Mouse (Mus musculus): ENCODE results near the gene Mlx. TPM values are rescaled to one million over a fixed set of nuclear protein-coding genes. Genes with fewer than 3 reads are reported as not detected.

The Mlx gene
- total and polyA plus RNA-seq, 3 experiments: 18.1 to 23.0 (median 21.3) TPM

GRCm38 (mm10) chr11:101056885-101057284, 30.2 kb upstream of the Mlx start:
- H3K36me3 ChIP-seq (ENCODE audit: control insufficient read depth, insufficient read depth, low read length): peaks cover 12% of the 10 kb centered on the region; the same call in 1 of the 2 replicates
- no peaks in the 10 kb centered on the region for H3K27me3 ChIP-seq (ENCODE audit: control insufficient read depth, insufficient read depth, low read length)
- intact Hi-C loops (cut with DNase I): loop anchor here (2.0 kb wide), 1 partner anchor 48 kb away; the partner anchor contains the start of gene Atp6v0a1
- peak; percentile 61 to 78 for DNase-seq
- H3K27ac ChIP-seq: peak overlapping the region; percentile 66
- no peak for TF ChIP-seq CTCF (IDR thresholded peaks at IDR 0.05)
- no peak for TF ChIP-seq POLR2A (IDR thresholded peaks at IDR 0.05; ENCODE audit: insufficient read depth, low read depth, low read length)
- TF ChIP-seq EP300 (IDR thresholded peaks at IDR 0.05; ENCODE audit: insufficient read depth, low read depth, low read length): no peak
- H3K9ac ChIP-seq (ENCODE audit: low read depth, low read length): no peak overlapping the region
- no peaks in the 10 kb centered on the region for H3K79me2 ChIP-seq (replicated peaks; ENCODE audit: control insufficient read depth, insufficient read depth, low read length)
- no peak overlapping the region for H3K4me3 ChIP-seq
- 31% methylated on average over 8 of the region's 8 CpGs for WGBS
- H3K4me1 ChIP-seq (ENCODE audit: control insufficient read depth, insufficient read depth, low read length): peaks cover 39% of the 10 kb centered on the region

GRCm38 (mm10) chr11:101057860-101058259, 29.2 kb upstream of the Mlx start:
- no peaks in the 10 kb centered on the region for H3K79me2 ChIP-seq (replicated peaks; ENCODE audit: control insufficient read depth, insufficient read depth, low read length)
- no peak overlapping the region for H3K4me3 ChIP-seq
- peak; percentile 86 to 87 for DNase-seq
- H3K36me3 ChIP-seq (ENCODE audit: control insufficient read depth, insufficient read depth, low read length): peaks cover 13% of the 10 kb centered on the region; the same call in 1 of the 2 replicates
- intact Hi-C loops (cut with DNase I): loop anchor here (1.0 to 2.0 kb wide), 3 partner anchors 49 to 165 kb away; partner anchors contain the start of gene Atp6v0a1
- H3K9ac ChIP-seq (ENCODE audit: low read depth, low read length): no peak overlapping the region
- TF ChIP-seq CTCF (IDR thresholded peaks at IDR 0.05) (peak; percentile 90), EP300 (IDR thresholded peaks at IDR 0.05; ENCODE audit: insufficient read depth, low read depth, low read length) (peak; percentile 80), POLR2A (IDR thresholded peaks at IDR 0.05; ENCODE audit: insufficient read depth, low read depth, low read length) (no peak)
- 25% methylated on average over 5 of the region's 5 CpGs for WGBS
- H3K4me1 ChIP-seq (ENCODE audit: control insufficient read depth, insufficient read depth, low read length): peaks cover 44% of the 10 kb centered on the region
- peak overlapping the region; percentile 92 for H3K27ac ChIP-seq
- no peaks in the 10 kb centered on the region for H3K27me3 ChIP-seq (ENCODE audit: control insufficient read depth, insufficient read depth, low read length)

GRCm38 (mm10) chr11:101058726-101059125, 28.4 kb upstream of the Mlx start:
- Histone ChIP-seq H3K4me3 (0 out of 2 replicates have a peak overlapping the region, but pooled peaks have one; percentile 12), H3K27ac (peak overlapping the region; percentile 92), H3K4me1 (ENCODE audit: control insufficient read depth, insufficient read depth, low read length) (peaks cover 46% of the 10 kb centered on the region), H3K27me3 (ENCODE audit: control insufficient read depth, insufficient read depth, low read length) (no peaks in the 10 kb centered on the region), H3K9ac (ENCODE audit: low read depth, low read length) (peak overlapping the region; percentile 41; the same call in 1 of the 2 replicates), H3K79me2 (replicated peaks; ENCODE audit: control insufficient read depth, insufficient read depth, low read length) (no peaks in the 10 kb centered on the region), H3K36me3 (ENCODE audit: control insufficient read depth, insufficient read depth, low read length) (peaks cover 15% of the 10 kb centered on the region; the same call in 1 of the 2 replicates)
- peak; percentile 64 to 75 for DNase-seq
- intact Hi-C loops (cut with DNase I): loop anchor here (1.0 to 2.0 kb wide), 2 partner anchors 75 to 166 kb away; no protein-coding TSS in a partner anchor
- peak; percentile 97 for TF ChIP-seq EP300 (IDR thresholded peaks at IDR 0.05; ENCODE audit: insufficient read depth, low read depth, low read length)
- TF ChIP-seq POLR2A (IDR thresholded peaks at IDR 0.05; ENCODE audit: insufficient read depth, low read depth, low read length): peak; percentile 58
- TF ChIP-seq CTCF (IDR thresholded peaks at IDR 0.05): no peak
- 21% methylated on average over 5 of the region's 5 CpGs for WGBS

- H3K4me3 ChIP-seq: no peak overlapping the region
- H3K27me3 ChIP-seq (ENCODE audit: control insufficient read depth, insufficient read depth, low read length): no peaks in the 10 kb centered on the region
- WGBS: 65% methylated on average over 10 of the region's 10 CpGs
- H3K36me3 ChIP-seq (ENCODE audit: control insufficient read depth, insufficient read depth, low read length): peaks cover 18% of the 10 kb centered on the region; the same call in 1 of the 2 replicates
- H3K79me2 ChIP-seq (replicated peaks; ENCODE audit: control insufficient read depth, insufficient read depth, low read length): no peaks in the 10 kb centered on the region
- intact Hi-C loops (cut with DNase I): loop anchor here (2.0 kb wide), 1 partner anchor 167 kb away; no protein-coding TSS in a partner anchor
- peak overlapping the region; percentile 1; the same call in 1 of the 2 replicates for H3K9ac ChIP-seq (ENCODE audit: low read depth, low read length)
- peak overlapping the region; percentile 99 for H3K27ac ChIP-seq
- H3K4me1 ChIP-seq (ENCODE audit: control insufficient read depth, insufficient read depth, low read length): peaks cover 50% of the 10 kb centered on the region
- peak in 1 of 2 experiments; percentile 39 for DNase-seq
- TF ChIP-seq CTCF (IDR thresholded peaks at IDR 0.05) (no peak), EP300 (IDR thresholded peaks at IDR 0.05; ENCODE audit: insufficient read depth, low read depth, low read length) (no peak), POLR2A (IDR thresholded peaks at IDR 0.05; ENCODE audit: insufficient read depth, low read depth, low read length) (no peak)
Observed at GRCm38 (mm10) chr11:101059473-101059872, 27.6 kb upstream of the Mlx start.

DNA sequence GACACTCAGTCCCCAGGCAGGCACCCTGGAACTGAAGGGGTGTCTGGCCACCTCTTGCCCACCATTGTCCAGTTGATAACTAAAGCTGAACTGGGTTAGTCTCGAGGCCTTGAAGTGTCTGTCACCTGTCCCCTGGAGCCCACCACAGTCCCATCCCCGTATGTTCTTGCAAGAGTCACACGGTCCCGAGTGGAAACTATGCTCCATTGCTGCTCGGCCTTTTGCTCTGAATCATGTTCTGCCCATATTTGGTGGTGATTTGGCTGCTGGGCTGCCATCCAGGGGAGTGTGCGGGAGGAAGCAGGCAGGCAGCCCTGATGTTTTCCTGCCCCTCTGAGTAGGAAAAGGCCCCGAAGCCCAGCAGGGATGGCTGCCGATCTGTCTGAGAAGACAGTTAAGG, 27.0 kb upstream of the Mlx start:
- Histone ChIP-seq H3K4me3 (0 out of 2 replicates have a peak overlapping the region, but pooled peaks have one; percentile 15), H3K27me3 (ENCODE audit: control insufficient read depth, insufficient read depth, low read length) (no peaks in the 10 kb centered on the region), H3K4me1 (ENCODE audit: control insufficient read depth, insufficient read depth, low read length) (peaks cover 50% of the 10 kb centered on the region), H3K36me3 (ENCODE audit: control insufficient read depth, insufficient read depth, low read length) (peaks cover 20% of the 10 kb centered on the region; the same call in 1 of the 2 replicates), H3K9ac (ENCODE audit: low read depth, low read length) (peak overlapping the region; percentile 49), H3K79me2 (replicated peaks; ENCODE audit: control insufficient read depth, insufficient read depth, low read length) (no peaks in the 10 kb centered on the region), H3K27ac (peak overlapping the region; percentile 99)
- TF ChIP-seq POLR2A (IDR thresholded peaks at IDR 0.05; ENCODE audit: insufficient read depth, low read depth, low read length) (peak; percentile 63), CTCF (IDR thresholded peaks at IDR 0.05) (0 out of 2 replicates have a peak, but pooled peaks have one; percentile 5), EP300 (IDR thresholded peaks at IDR 0.05; ENCODE audit: insufficient read depth, low read depth, low read length) (peak; percentile 91)
- 2% methylated on average over 8 of the region's 8 CpGs for WGBS
- intact Hi-C loops (cut with DNase I): loop anchor here (1.0 to 10.0 kb wide), 4 partner anchors 98 to 663 kb away; partner anchors contain the start of genes Cnp and Jup
- peak; percentile 80 to 88 for DNase-seq

GRCm38 (mm10) chr11:101061049-101061448, 26.0 kb upstream of the Mlx start:
- intact Hi-C loops (cut with DNase I): loop anchor here (5.0 to 10.0 kb wide), 3 partner anchors 336 to 664 kb away; partner anchors contain the start of genes Cnp and Jup
- peaks cover 20% of the 10 kb centered on the region; the same call in 1 of the 2 replicates for H3K36me3 ChIP-seq (ENCODE audit: control insufficient read depth, insufficient read depth, low read length)
- peak in 1 of 2 experiments; percentile 23 for DNase-seq
- no peaks in the 10 kb centered on the region for H3K27me3 ChIP-seq (ENCODE audit: control insufficient read depth, insufficient read depth, low read length)
- 92% methylated on average over 5 of the region's 5 CpGs for WGBS
- peak overlapping the region; percentile 99 for H3K27ac ChIP-seq
- H3K79me2 ChIP-seq (replicated peaks; ENCODE audit: control insufficient read depth, insufficient read depth, low read length): no peaks in the 10 kb centered on the region
- H3K9ac ChIP-seq (ENCODE audit: low read depth, low read length): no peak overlapping the region
- TF ChIP-seq CTCF (IDR thresholded peaks at IDR 0.05) (no peak), POLR2A (IDR thresholded peaks at IDR 0.05; ENCODE audit: insufficient read depth, low read depth, low read length) (no peak), EP300 (IDR thresholded peaks at IDR 0.05; ENCODE audit: insufficient read depth, low read depth, low read length) (no peak)
- H3K4me3 ChIP-seq: no peak overlapping the region
- H3K4me1 ChIP-seq (ENCODE audit: control insufficient read depth, insufficient read depth, low read length): peaks cover 50% of the 10 kb centered on the region

Measured in heart, adult 2 months (tissue).